Mouse (Mus musculus) G1E (cell line): ENCODE results near the gene Ndufc1. TPM values are rescaled to one million over a fixed set of nuclear protein-coding genes. Genes with fewer than 3 reads are reported as not detected.
"Not testable (repeated sequence)": the region's sequence is repeated elsewhere in the genome, so short reads cannot be mapped to it uniquely, and the experiment has no call there.

Source experiments
- ATAC-seq: 2 replicates; pipeline ENCODE4 v1.8.0; 2016; ENCODE audit warnings: mild to moderate bottlenecking; ENCODE audit not compliant: insufficient number of reproducible peaks, poor library complexity, low FRiP score, severe bottlenecking; ENCODE audit errors: extremely low read depth
- DNase-seq: peaks from one replicate; pipeline ENCODE4 v3.0.0; 2012; ENCODE audit warnings: low spot score
- H3K27me3 ChIP-seq: 2 replicates; pipeline ENCODE4 v1.6.1; 2012; ENCODE audit warnings: mild to moderate bottlenecking, low read length, inconsistent platforms; ENCODE audit not compliant: insufficient read depth
- H3K36me3 ChIP-seq: replicated peaks from 2 replicates; pipeline ENCODE3; 2012; ENCODE audit warnings: mild to moderate bottlenecking, inconsistent platforms
- H3K4me1 ChIP-seq: 2 replicates; pipeline ENCODE4 v1.6.1; 2012; ENCODE audit warnings: low read depth, low read length, inconsistent platforms, mixed read lengths; ENCODE audit not compliant: insufficient read depth
- H3K4me3 ChIP-seq: 2 replicates; pipeline ENCODE4 v1.5.1; 2012; ENCODE audit warnings: low read depth, mild to moderate bottlenecking, inconsistent platforms, low read length, moderate library complexity, mixed read lengths
- H3K9me3 ChIP-seq: replicated peaks from 2 replicates; pipeline ENCODE4 v1.6.1; 2012; ENCODE audit warnings: inconsistent platforms
- CTCF ChIP-seq: IDR thresholded peaks from 2 replicates; pipeline ENCODE4 v1.5.1; 2012; ENCODE audit warnings: low read depth, low read length, inconsistent platforms, mixed read lengths
- GATA1 ChIP-seq: IDR thresholded peaks from 2 replicates; pipeline ENCODE4 v1.6.1; 2012; ENCODE audit warnings: borderline replicate concordance, low read length, inconsistent platforms, mixed read lengths
- GATA2 ChIP-seq: IDR thresholded peaks from 2 replicates; pipeline ENCODE4 v1.6.1; 2012; ENCODE audit warnings: low read depth, low read length, inconsistent platforms, borderline replicate concordance
- POLR2AphosphoS5 ChIP-seq: IDR thresholded peaks from 2 replicates; pipeline ENCODE4 v1.6.1; 2012; ENCODE audit warnings: low read depth, low read length, inconsistent platforms; ENCODE audit not compliant: insufficient replicate concordance
- TAL1 ChIP-seq: conservative IDR thresholded peaks from 2 replicates; pipeline ENCODE4 v1.6.1; 2012; ENCODE audit warnings: low read depth, low read length, inconsistent platforms, mixed read lengths
- polyA plus RNA-seq: library from polyadenylated mRNA; stranded (reverse); fragments of >175 nt; gene quantifications from 2 replicates; pipeline ENCODE4 v1.2.3, GENCODE M21; 2012
- total RNA-seq, 2 experiments: library from RNA; stranded (forward) in 1 of 2; stranded (reverse) in 1 of 2; fragments of 200-1000 nt in 1 of 2; fragments of >200 nt in 1 of 2; fragmentation: Nextera tagmentation in 1 of 2; gene quantifications; 2 replicates each; pipeline ENCODE4 v1.2.3; 2014 to 2017

The Ndufc1 gene
- total and polyA plus RNA-seq, 3 experiments, result 38.6 to 199 (median 114) TPM

DNA sequence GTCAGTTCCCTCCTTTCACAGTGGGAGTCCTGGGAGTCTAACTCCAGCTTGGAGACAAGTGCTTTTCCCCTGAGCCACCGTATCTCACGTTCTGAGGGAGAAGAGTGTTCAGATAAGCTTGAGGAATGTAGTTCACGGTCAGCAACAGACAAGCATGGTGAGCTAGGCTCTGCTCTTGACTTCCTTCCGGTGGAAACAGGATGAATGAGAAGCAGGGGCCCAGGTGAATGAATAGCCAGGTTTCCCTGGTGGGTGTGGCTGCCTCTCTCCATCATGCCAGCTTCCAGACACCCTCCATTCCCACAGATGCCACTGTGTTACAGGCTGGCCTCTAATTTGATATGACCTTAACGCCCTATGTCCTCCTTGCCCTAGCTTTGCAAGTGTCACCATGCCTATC lies 51.7 kb downstream of the Ndufc1 start:
- Histone ChIP-seq H3K4me1 (peaks cover 45% of the 10 kb centered on the region), H3K27me3 (peaks cover 12% of the 10 kb centered on the region), H3K4me3 (no peak overlapping the region), H3K9me3 (peaks cover 5% of the 10 kb centered on the region; the same call in 1 of the 2 replicates), H3K36me3 (no peaks in the 10 kb centered on the region)
- DNase-seq, result no peak
- no peak for ATAC-seq
- no peak for TF ChIP-seq TAL1
- no peak for TF ChIP-seq GATA1
- TF ChIP-seq CTCF, result no peak
- no peak for TF ChIP-seq POLR2AphosphoS5
- no peak for TF ChIP-seq GATA2

DNA sequence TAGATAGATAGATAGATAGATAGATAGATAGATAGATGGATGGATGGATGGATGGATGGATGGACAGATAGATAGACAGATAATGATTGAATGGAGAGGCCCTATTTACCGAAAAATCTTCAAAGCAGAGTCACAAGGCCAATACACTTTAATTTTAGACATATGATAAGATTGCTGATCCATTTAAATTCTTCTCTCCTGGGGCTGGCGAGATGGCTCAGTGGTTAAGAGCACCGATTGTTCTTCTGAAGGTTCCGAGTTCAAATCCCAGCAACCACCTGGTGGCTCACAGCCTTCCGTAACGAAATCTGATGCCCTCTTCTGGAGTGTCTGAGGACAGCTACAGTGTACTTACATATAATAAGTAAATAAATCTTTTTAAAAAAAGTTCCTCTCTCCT lies 53.8 kb downstream of the Ndufc1 start:
- H3K36me3 ChIP-seq, H3K4me3 ChIP-seq, ATAC-seq, H3K9me3 ChIP-seq, DNase-seq: not testable (repeated sequence)
- peaks cover 36% of the 10 kb centered on the region for H3K4me1 ChIP-seq
- H3K27me3 ChIP-seq, result peaks cover 12% of the 10 kb centered on the region

Other genes with a start within 250 kb of the Ndufc1 start
- gene Noct, start 184.5 kb downstream of the Ndufc1 start, total RNA-seq (2014; fragmentation: Nextera tagmentation), result 24.4 and 27.5 TPM in 2 replicates
- gene Noct, start 184.5 kb downstream of the Ndufc1 start, total RNA-seq (2017), result 11.4 and 11.7 TPM in 2 replicates
- gene Noct, start 184.5 kb downstream of the Ndufc1 start, polyA plus RNA-seq, result 18.5 and 25.3 TPM in 2 replicates
- 67.8 and 73.6 TPM in 2 replicates for gene Elf2, start 68.3 kb downstream of the Ndufc1 start, total RNA-seq (2014; fragmentation: Nextera tagmentation)
- 98.1 and 111 TPM in 2 replicates for gene Elf2, start 68.3 kb downstream of the Ndufc1 start, total RNA-seq (2017)
- gene Elf2, start 68.3 kb downstream of the Ndufc1 start, polyA plus RNA-seq, result 38.1 and 52.6 TPM in 2 replicates
- gene Mgarp, start 12.2 kb downstream of the Ndufc1 start, total RNA-seq (2014; fragmentation: Nextera tagmentation), result 5.6 and 6.6 TPM in 2 replicates
- 20.3 and 24.7 TPM in 2 replicates for gene Mgarp, start 12.2 kb downstream of the Ndufc1 start, total RNA-seq (2017)
- gene Mgarp, start 12.2 kb downstream of the Ndufc1 start, polyA plus RNA-seq, result 14.4 and 16.8 TPM in 2 replicates
- 131 and 138 TPM in 2 replicates for gene Naa15, start 6.2 kb upstream of the Ndufc1 start, total RNA-seq (2014; fragmentation: Nextera tagmentation)
- 52.5 and 63.5 TPM in 2 replicates for gene Naa15, start 6.2 kb upstream of the Ndufc1 start, total RNA-seq (2017)
- gene Naa15, start 6.2 kb upstream of the Ndufc1 start, polyA plus RNA-seq, result 15.9 and 28.6 TPM in 2 replicates
- gene Rab33b, start 74.9 kb upstream of the Ndufc1 start, total RNA-seq (2014; fragmentation: Nextera tagmentation), result 7.8 and 9.5 TPM in 2 replicates
- 8.1 and 10.3 TPM in 2 replicates for gene Rab33b, start 74.9 kb upstream of the Ndufc1 start, total RNA-seq (2017)
- gene Rab33b, start 74.9 kb upstream of the Ndufc1 start, polyA plus RNA-seq, result 3.0 and 3.2 TPM in 2 replicates
- gene Setd7, start 151.9 kb upstream of the Ndufc1 start, total RNA-seq (2014; fragmentation: Nextera tagmentation), result 56.1 and 67.1 TPM in 2 replicates
- gene Setd7, start 151.9 kb upstream of the Ndufc1 start, total RNA-seq (2017), result 20.2 and 26.0 TPM in 2 replicates
- 7.4 and 8.7 TPM in 2 replicates for gene Setd7, start 151.9 kb upstream of the Ndufc1 start, polyA plus RNA-seq